Mouse (Mus musculus) central nervous system, embryonic 11.5 days (tissue): ENCODE data around the gene 4921504E06Rik. TPM values are rescaled to one million over a fixed set of nuclear protein-coding genes. Genes with fewer than 3 reads are reported as not detected.

ENCODE experiments used
- polyA plus RNA-seq: library from polyadenylated mRNA; depleted of rRNA; stranded (reverse); fragments of >200 nt; gene quantifications from 2 replicates; pipeline ENCODE4 v1.2.3, GENCODE M21; 2012; rRNA removed

4921504E06Rik gene
- polyA plus RNA-seq = 0.04 and 0.10 TPM in 2 replicates

DNA sequence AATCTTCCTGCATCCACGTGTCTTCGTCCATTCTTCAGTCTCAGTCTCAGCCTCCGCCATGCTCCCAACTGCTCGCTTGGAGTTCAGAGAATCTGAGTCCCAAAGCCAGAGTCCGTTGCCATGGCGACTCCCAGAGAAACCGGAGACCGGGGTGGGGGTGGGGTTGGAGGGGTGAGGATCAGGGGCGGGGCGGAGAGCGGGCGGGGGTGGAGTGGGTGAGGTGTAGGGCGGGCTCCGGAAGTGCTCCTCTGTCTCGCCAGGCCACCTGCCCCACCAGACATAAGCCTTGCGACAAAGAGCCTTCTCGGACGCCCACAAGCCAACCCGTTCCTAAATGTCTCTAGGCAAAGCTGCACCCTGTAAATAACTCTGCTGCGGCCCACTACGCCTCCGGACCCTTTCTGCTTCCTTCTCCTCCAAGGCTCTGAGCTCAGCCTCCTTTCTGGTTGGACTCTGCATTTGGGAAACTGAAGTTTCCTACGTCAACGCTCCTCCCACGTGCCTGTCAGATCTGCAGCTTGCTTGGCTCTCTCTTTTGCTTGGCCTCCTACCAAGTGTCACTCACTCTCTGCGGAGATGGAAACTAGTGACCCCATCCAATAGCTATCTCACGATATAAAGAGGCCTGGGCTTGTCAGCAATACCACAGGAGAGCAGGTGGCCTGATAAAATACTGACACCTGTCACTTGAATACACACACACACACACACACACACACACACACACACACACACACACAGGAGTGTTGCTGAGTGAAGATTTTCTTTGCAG is at the start of gene 4921504E06Rik:
Gene 4921504E06Rik, minus strand, starts transcription at position 94 of the 772 bp plus-strand sequence.

GRCm38 (mm10) chr2:19444931-19445831 is 108.5 kb downstream of the 4921504E06Rik start, which contains the start of gene Ptf1a:
TSS of gene Ptf1a (plus strand) at chr2:19445663.

Other genes with a start within 250 kb of the 4921504E06Rik start
- gene Msrb2, start 182.5 kb downstream of the 4921504E06Rik start, polyA plus RNA-seq = 13.8 and 17.1 TPM in 2 replicates
- 1.5 and 1.6 TPM in 2 replicates for gene Ptf1a, start 108.3 kb downstream of the 4921504E06Rik start, polyA plus RNA-seq
- 1.0 and 1.5 TPM in 2 replicates for gene Otud1, start 103.8 kb upstream of the 4921504E06Rik start, polyA plus RNA-seq